Mouse (Mus musculus) Muller cell, postnatal 12 days (primary cell): ENCODE measurements around the gene Adgrl3.
A peak's percentile ranks its signal among the peaks of the same experiment; 100 is the strongest.

ENCODE experiments used
- DNase-seq: peaks from one replicate; pipeline ENCODE4 v3.0.0-alpha.2; 2015; ENCODE audit errors: inconsistent ontology term

The Adgrl3 gene

GRCm38 (mm10) chr5:81019590-81020254, at the start of gene Adgrl3:
Gene Adgrl3, plus strand, starts transcription at chr5:81020138.
- DNase-seq = peak; percentile 93

DNA sequence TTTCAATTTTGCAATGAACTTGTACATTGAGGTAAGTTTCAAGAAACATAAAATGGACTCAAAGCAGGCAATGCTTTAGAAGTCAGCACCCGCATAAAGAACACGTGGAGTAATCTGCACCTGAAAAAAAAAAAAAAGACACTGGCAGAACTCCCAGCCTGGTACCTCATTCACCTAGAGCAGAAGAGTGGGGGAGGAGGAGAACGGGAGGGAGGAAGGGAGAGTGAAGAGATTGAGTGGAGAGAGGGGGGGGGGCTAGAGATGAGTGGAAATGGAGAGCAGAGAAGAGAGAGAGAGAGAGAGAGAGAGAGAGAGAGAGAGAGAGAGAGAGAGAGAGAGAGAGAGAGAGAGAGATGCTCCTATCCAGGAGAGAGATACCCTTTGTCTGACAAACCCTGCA, 772 bp upstream of the Adgrl3 start:
- peak; percentile 25 for DNase-seq

GRCm38 (mm10) chr5:81020281-81021005, 505 bp downstream of the Adgrl3 start:
- peak; percentile 80 for DNase-seq

- DNase-seq = no peak
Observed at GRCm38 (mm10) chr5:81021006-81021320, 1.0 kb downstream of the Adgrl3 start.

GRCm38 (mm10) chr5:81021331-81021863, 1.5 kb downstream of the Adgrl3 start:
- DNase-seq = peak; percentile 69

DNA sequence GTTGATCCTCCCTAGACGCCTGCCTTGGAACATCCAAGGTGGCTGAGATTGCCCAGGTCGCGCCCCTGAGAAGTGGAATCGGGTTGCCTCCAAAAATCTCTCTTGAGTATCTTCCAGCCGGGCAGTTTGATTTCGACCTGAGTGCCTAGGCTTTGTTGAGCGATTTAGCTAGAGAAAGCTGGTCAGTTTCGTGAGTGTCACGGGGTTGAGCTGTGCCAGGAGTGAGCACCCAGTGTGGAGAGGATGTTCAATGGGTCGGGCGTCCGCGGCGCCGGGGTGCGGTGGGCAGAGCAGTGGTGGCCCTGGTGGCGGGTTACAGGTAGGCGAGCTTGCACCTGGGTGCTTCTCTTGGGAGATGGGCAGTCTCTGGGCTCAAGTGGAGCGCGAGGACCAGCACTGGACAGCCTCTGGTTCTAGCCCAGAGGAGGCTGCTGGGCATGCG, 1.9 kb downstream of the Adgrl3 start:
- peak; percentile 50 for DNase-seq

- peak; percentile 61 for DNase-seq
Observed at GRCm38 (mm10) chr5:81022306-81023071, 2.6 kb downstream of the Adgrl3 start.

GRCm38 (mm10) chr5:81023923-81024715, 4.2 kb downstream of the Adgrl3 start:
- DNase-seq = peak; percentile 80

DNA sequence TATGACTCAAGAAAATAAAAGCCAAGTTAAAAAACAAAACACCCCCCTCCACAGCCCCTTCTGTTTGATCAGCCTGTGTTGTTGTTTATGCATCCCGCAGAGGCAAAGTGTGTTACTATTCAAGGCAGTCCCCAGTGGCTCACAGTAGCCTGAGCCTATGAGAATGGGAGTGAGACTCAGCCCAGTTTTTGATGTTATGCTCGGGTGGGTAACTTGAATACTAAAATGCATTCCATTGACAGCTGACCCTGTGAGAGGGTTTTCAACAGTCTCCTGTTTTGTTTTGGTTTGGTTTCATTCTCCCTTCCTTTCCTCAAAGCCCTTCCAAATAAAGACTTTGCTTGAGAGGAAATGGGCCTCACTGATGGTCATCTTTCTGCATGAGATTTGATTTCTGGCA, 8.9 kb downstream of the Adgrl3 start:
- peak; percentile 86 for DNase-seq

- no peak for DNase-seq
Observed at GRCm38 (mm10) chr5:81037091-81037490, 17.2 kb downstream of the Adgrl3 start.

DNA sequence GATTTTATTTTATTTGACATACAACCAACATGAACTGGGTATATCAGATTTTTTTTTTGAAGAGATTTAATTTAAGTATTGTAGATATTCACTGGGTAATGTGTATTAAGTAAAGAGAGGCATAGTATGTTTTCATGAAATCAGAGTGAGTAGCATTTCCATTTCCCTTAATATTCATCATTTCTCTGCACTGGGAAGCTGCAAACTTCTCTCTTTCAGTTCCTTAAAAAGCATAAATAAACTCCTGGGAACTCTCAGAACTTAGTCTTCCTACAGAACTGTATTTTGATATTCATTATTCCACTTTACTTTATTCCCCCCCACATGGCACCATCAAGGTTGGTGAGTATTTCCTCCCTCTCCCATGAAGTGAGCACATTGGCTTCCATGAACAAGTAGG, 23.9 kb downstream of the Adgrl3 start:
- no peak for DNase-seq

- DNase-seq = no peak
Observed at GRCm38 (mm10) chr5:81046128-81046527, 26.2 kb downstream of the Adgrl3 start.

DNA sequence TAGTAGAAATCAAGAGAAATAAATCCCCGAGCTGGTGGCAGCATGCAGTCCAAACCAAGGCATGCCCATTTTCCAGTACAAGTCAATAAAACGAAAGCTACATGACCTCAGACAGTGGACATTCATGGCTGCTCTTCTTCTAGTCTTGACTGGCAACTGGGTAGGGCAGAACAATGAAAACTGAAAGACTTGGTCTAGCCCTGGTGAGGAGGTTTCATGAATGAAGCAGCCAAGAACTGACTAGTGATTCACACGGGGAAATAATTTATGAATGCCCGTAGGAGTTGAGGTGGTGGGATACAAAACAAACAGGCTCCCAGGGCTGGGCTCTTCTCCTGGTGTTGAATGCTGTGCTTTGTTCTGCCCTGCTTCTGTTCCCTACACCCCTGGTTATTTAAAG, 34.7 kb downstream of the Adgrl3 start:
- DNase-seq = peak; percentile 79

DNA sequence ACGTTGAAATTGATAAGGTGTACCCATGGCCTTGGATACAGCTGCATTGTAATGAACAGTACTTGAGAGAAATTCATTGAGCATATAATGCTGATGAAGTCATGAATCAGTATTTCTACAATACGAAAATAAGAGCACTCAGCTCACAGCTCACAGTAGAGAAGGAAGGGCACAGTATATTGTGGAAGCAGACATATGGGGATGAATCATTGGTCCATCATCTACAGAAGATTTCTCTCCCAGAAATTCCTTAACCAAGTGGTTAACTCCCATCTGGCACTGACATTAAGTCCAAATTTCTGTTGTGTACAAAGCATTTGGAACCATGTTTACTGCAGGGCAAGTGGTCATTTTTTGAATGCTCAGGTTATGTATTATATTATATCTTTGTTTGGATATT, 35.3 kb downstream of the Adgrl3 start:
- DNase-seq = no peak

DNA sequence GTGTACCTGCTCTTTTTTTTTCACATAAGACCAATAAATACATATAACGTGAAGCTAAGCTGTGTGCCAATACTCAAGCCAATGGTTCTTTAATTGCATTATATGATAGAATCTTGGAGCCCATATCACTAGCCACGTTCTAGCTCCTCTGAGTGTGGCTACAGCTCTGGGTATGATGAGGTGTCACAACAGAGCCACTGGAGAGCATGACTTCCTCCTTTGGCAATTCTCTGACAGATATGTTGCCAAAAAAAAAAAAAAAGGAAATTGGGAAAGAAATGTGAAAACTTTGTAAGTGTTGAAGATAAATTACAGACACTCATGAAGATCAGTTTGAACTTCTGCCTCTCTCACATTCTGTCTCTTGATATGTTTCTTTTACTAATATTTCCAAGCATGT, 38.2 kb downstream of the Adgrl3 start:
- DNase-seq = no peak

GRCm38 (mm10) chr5:81060950-81061349, 41.0 kb downstream of the Adgrl3 start:
- DNase-seq = no peak

DNA sequence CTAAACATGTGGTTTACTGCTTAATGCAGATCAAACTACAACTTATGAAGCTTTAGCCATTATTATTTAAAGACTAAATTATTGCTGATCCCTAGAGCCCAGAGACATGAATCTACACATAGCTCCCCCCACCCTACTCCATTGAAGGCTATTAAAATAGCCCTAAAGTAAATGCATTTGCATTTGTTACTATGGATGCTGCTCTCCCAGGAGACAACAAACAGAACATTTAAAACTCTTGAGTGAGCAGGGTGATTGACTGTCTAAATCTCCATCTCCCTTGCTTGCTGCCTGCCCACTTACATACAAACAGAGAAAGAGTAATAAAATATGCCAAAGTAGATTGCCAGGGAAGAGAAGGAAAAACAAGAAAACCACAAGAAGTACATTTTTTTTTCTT, 41.4 kb downstream of the Adgrl3 start:
- DNase-seq = no peak

- DNase-seq = no peak
Observed at GRCm38 (mm10) chr5:81064026-81064425, 44.1 kb downstream of the Adgrl3 start.

- no peak for DNase-seq
Observed at GRCm38 (mm10) chr5:81068173-81068572, 48.2 kb downstream of the Adgrl3 start.

- DNase-seq = no peak
Observed at GRCm38 (mm10) chr5:81068839-81069238, 48.9 kb downstream of the Adgrl3 start.

DNA sequence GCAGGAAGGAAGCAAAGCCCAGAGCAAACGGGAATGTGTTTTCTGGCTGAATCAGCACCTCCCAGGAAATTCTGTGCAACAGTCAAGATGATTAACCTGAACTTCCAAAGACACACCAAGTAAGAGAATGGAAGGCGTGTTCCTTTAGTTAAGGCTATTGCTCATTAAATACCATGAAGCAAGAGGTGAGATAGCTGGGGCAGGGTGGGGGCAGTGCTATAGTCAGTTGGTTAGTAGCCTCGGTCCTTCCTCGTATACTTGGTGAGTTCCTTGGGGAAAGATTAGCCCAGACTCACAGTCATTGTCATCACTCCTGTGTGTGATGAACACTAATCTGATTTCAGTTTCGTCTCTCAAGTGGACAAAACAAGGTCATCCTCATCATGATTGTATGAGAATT, 53.0 kb downstream of the Adgrl3 start:
- no peak for DNase-seq

DNA sequence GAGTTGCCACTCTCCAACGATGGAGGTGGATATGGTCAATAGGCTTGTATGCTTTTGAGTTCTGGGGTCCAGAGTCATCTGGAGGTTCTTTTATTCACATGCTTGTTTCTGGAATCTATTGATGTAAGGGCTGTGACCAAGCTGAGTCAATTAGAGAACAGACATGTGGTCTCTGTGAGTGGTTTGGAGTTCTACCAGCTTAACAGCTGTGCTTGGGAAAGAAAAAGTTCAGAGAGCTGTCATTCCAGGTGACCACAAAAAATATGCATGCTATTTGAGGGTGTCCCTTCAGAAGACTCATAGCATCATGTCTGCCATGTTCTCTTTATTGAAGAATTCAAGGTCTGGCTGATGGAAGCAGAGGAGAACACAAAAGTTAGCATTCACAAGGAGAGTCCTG, 53.9 kb downstream of the Adgrl3 start:
- peak; percentile 94 for DNase-seq
